Mouse (Mus musculus): Measurements from ENCODE around the gene Sstr3.

- TF ChIP-seq CTCF (IDR thresholded peaks at IDR 0.05) (no peak), EP300 (IDR thresholded peaks at IDR 0.05) (no peak)
Measured at GRCm38 (mm10) chr15:78544041-78544440, 444 bp downstream of the Sstr3 start.
